Mouse (Mus musculus): ENCODE measurements around the gene Nrf1.

The Nrf1 gene

DNA sequence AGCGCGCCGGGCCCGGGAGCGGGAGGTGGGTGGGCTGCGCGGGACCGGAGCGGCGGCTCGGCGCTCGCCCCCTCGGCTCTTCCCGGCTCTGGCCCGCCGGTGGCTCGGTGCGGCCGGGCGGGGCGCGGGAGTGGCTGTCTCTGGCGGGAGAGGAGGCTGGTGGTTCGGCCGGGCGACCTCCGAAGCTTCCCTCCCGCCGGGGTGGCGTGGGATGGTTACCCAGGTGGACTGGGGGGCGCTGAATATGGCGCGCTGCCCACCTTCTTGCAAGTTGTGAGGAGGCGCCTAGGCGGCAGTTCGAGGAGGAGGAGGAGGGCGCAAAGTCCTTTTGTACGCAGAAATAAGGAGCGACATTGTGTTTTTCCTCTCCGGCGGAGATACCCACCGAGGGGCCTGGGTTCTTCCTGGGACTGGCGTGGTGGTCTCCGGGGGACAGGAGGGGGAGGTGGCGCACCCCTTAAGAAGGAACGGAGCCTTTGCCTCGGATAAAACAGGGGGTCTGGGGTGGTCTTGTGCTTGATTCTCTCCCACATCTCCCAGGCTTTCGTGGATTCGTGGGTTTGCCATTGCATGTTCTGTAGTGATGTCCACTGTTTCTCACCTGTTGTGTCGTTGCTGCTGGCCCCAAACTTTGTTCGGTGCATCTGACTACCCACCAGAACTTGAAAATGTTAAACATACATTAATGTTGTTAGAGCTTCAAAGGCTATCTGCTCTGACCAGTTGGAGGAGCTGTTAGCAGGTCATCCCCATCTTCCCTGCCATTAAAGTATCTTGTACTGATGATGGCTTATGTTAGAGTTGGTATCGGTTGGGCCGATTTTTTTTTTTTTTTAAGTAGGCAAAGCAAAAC, 939 bp downstream of the Nrf1 start:
- TF ChIP-seq GATA4 (IDR thresholded peaks at IDR 0.05; ENCODE audit: insufficient replicate concordance, low read length): no peak

DNA sequence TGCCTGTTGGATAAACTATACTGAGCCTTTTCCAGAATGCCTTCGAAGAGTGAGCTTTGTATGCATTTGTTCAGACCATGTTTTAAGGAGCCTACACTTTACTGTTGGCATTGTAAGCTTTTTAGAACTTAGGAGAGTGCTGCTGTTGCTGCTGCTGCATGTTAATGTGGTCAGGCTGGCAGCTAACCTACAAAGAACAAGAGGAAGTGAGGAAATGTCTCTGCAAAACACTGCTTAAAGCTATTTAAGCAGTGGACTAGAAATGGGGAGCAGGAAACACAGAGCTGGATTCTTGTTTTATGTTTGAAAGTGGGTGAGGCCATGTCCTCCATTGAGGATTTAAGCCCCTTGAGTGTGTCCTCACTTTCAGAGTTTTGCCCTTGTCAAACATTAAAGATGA, 5.3 kb downstream of the Nrf1 start:
- TF ChIP-seq GATA4 (IDR thresholded peaks at IDR 0.05; ENCODE audit: insufficient replicate concordance, low read length): no peak

DNA sequence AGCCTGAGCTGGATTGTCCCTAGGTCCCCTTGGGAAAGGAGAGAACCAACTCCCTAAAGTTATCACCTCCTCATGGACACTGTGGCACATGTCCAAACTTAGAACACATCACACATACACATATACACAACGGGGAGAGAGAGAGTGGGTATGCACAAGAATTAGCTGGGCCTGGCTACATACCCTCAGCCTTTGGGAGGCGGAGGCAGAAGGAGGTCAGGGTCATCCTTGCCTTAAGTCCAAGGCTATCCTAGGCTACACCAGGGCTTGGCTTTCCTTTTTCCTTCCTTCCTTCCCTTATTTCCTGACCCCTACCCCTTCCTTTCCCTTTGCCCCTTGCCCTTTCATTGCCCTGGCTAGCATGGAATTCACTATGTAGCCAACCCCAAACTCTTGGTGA, 14.8 kb downstream of the Nrf1 start:
- no peak for TF ChIP-seq GATA4 (IDR thresholded peaks at IDR 0.05; ENCODE audit: insufficient replicate concordance, low read length)

DNA sequence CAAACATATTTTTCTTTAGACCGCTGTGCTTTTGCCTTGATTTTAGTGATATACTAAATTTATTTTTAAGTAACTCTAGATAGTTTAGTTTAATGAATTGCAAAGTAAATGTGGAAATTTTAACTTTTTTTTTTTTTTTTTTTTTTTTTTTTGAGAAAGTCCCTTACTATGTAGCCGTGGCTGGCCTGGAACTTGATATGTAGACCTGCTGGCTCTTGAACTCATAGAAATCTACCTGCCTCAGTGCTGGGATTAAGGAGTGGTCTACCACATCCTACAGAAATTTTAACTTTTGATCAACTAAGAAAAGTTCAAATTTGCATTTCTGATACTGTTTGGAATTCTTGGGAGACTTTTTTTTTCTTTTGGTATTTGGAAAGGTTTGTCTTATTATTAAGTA, 17.6 kb downstream of the Nrf1 start:
- no peak for TF ChIP-seq GATA4 (IDR thresholded peaks at IDR 0.05; ENCODE audit: insufficient replicate concordance, low read length)

DNA sequence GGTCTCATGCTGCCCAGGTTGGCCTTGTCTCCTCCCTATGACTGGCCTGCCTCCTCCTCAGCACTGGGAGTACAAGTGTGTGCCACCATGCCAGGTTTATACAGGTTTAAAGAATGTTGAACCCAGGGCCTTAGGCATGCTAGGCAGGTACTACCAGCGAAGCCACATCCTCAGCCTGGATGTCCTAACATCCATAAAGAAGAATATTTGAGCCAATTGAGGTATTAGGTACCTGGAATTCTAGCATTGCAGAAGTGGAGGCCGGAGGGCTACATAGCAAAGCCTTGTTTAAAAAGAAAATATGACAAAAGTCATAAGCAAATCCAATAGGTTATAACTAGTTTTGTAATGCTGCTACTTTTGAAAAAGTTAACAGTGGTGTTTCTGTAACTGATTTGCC, 19.0 kb downstream of the Nrf1 start:
- no peak for TF ChIP-seq GATA4 (IDR thresholded peaks at IDR 0.05; ENCODE audit: insufficient replicate concordance, low read length)

DNA sequence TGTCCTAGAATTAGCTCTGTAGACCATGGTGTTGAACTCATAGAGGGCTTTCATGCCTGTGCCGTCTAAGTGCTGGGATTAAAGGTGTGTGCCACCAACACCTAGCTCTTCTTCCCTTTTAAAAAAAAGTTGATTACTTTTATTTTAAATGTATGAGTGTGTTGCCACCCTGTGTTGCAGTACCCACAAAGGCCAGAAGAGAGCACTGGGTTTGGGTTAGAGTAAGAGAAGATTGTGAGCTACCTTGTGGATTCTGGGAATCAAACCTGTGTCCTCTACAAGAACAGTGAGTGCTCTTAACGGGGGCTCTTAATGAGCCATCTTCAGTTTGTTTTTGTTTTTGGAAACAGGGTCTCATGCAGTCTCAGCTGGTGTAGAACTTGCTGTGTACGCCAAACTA, 24.7 kb downstream of the Nrf1 start:
- TF ChIP-seq GATA4 (IDR thresholded peaks at IDR 0.05; ENCODE audit: insufficient replicate concordance, low read length): no peak

DNA sequence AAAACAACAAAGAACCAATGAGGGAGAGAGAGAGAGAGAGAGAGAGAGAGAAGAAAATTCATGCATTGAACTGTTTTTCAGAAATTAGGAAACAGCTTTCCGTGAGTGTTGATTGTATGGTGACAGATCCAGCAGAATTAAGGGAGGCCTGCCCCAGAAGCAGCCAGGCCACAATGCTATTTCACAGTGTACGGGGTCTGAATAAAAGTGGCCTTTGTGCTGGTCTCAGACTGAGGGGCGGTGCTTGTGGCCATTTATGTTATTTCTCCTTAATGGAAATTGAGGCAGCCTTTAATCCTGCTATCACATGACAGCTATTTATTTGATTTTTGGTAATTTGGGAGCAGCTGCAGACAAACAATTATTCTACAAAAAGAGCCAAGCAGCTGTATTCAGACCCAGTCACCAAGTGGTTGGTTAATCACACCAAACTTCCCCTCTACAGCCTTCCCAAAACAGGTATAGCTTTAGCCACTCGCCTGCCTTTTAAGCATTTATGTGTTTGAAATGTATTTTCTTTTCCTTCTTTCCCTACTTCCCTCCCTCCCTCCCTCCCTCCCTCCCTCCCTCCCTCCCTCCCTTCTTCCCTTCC, 31.2 kb downstream of the Nrf1 start:
- TF ChIP-seq GATA4 (IDR thresholded peaks at IDR 0.05; ENCODE audit: insufficient replicate concordance, low read length): no peak

DNA sequence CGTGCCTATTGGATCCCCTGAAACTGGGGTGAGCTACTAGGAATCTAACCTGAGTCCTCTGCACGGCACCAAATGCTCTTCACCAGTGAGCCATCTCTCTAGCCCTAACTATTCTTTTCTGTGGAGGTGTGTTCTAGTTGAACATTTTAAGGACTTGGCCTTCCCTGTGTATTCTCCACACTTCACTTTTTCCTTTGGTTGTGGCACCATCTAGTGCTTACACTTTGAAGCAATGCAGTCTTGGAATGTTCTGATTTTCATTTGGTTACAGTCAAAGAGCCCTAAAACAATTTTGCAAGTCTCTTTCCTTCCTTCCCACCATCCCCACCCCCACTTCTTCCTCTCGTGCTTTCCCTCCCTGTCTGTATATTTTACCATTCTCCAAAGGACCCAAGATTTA, 33.6 kb downstream of the Nrf1 start:
- TF ChIP-seq GATA4 (IDR thresholded peaks at IDR 0.05; ENCODE audit: insufficient replicate concordance, low read length): no peak

DNA sequence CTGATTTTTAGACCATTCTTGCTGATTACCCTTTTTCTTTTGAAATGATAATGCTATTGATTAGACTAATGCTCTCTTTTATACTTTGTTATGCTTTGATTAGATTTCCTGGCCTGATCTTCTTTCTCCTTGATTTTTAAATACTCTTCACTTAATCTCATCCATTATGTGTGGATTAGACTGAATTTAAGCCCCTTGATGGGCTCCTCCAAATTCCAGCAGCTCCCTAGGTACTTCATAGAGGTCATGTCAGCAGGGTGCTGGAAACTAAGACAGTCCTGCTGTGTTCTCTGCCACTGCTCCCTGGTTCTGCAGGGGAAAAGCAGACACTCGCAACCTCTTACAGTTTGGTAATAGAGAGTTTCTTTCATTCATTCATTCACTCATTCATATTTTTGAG, 35.5 kb downstream of the Nrf1 start:
- TF ChIP-seq GATA4 (IDR thresholded peaks at IDR 0.05; ENCODE audit: insufficient replicate concordance, low read length): no peak

DNA sequence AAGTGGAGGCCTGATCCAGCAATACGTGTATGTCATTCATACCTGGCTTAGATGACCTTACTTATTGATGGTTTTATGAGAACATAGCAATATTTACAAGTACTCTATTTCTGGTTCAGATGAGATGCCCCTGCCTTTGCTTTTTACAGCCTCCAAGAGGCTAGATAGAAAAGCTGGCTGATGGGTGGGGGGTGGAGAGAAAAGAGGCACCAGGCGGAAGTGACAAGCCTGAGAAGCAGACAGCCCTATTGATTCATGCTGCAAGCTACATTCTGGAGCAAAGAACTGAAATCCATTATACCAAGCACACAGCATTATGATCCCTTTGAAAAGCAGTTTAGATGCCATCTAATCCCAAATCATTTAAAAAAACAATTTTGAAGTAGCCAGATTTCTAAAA, 37.6 kb downstream of the Nrf1 start:
- TF ChIP-seq GATA4 (IDR thresholded peaks at IDR 0.05; ENCODE audit: insufficient replicate concordance, low read length): no peak

DNA sequence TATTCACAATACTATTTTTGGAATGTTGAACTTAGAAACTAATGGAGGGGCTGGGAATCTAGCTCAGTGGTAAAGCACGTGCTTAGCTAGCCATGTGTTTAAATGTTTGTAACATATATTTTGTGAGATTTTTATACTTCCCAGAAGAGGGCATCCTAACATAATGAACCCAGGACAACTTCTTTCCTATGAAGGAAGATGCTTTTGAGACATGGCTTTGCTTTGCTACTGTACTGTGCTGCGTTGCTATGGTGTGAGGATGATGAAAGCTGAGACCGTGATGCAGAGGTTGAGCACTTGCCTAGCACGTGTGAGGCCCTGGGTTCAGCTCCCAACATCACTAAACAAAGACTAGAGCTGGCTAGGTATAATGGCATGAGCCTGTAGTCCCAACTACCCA, 43.4 kb downstream of the Nrf1 start:
- no peak for TF ChIP-seq GATA4 (IDR thresholded peaks at IDR 0.05; ENCODE audit: insufficient replicate concordance, low read length)

DNA sequence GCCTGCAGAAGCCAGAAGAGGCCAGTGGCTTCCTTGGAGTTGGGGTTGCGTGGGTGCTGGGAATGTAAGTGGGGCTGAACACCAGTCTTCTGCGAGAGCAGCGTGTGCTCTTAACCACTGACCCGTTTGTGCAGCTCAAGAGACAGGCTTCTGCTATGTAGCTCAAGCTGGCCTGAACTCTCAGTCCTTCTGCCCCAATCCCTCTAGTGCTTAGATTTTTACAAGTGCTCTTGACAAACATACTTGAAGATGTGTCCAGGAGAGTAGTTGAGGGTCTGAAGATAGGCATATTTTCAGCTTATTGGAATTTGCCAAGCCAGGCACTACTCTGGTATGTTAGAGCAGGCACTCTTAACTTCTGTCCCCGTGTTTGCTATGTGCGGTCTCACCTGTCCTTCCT, 45.0 kb downstream of the Nrf1 start:
- no peak for TF ChIP-seq GATA4 (IDR thresholded peaks at IDR 0.05; ENCODE audit: insufficient replicate concordance, low read length)

DNA sequence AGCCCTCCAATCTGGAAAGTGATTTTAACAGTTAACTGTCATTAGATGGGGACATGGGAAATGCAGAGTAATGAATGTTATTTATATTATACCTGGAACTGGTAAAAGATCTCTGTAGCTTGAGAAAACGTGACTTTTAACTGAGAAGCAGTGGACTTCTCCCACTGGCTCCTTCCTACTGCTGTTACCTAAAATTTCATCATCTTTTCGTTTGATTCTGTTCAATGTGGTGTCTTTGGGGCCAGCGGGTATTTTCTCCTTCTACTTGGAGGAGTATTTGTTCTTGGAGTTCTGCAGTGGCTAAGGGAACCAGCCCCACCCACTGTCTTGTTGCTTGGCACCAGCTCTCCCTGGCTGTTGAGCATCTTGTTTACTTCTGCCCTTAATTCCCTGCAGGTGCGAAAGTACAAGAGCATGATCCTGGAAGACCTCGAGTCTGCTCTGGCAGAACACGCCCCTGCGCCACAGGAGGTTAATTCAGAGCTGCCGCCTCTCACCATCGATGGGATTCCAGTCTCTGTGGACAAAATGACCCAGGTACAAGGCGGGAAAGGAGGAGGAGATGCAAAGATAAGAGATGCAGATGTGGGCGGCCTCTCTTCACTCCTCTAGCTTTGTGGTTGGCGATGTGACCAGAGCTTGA, 54.1 kb downstream of the Nrf1 start:
- no peak for TF ChIP-seq GATA4 (IDR thresholded peaks at IDR 0.05; ENCODE audit: insufficient replicate concordance, low read length)

DNA sequence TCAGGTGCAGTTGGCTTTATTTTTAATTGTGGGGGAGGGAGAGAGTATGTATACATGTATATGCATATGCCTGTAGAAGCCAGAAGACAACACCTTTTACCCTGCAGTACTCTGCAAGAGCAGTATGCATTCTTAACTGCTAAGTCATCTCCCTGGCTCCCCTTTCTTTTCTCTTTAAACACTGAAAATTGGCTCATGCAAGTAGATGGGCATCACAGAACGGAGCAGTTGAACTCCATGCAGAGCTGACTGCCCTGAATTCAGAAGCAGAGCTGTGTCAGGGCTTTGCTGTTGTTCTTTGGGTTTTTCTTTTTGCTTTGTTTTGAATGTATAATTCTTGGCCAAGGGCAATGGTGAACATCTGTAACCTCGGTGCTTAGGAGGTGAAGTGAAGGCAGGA, 58.3 kb downstream of the Nrf1 start:
- TF ChIP-seq GATA4 (IDR thresholded peaks at IDR 0.05; ENCODE audit: insufficient replicate concordance, low read length): no peak

DNA sequence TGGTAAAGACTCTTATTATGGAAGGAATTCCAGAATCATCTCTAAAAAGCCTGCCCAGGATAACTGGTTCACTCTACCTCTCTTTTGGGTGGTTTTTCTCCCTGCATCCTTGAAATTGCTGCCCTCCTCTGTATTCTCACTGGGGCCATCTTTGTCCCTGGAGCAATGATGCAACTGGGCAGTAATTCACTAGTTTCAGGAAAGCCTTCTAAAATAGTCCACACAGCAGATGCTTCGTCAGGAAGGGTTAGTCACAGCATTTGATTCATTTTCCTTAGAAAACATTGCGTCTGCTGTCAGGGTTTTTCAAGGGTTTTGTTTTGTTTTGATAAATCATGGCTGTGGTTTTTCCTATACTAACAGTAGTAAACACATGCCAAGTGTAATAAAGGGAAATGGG, 59.7 kb downstream of the Nrf1 start:
- TF ChIP-seq GATA4 (IDR thresholded peaks at IDR 0.05; ENCODE audit: insufficient replicate concordance, low read length): no peak

DNA sequence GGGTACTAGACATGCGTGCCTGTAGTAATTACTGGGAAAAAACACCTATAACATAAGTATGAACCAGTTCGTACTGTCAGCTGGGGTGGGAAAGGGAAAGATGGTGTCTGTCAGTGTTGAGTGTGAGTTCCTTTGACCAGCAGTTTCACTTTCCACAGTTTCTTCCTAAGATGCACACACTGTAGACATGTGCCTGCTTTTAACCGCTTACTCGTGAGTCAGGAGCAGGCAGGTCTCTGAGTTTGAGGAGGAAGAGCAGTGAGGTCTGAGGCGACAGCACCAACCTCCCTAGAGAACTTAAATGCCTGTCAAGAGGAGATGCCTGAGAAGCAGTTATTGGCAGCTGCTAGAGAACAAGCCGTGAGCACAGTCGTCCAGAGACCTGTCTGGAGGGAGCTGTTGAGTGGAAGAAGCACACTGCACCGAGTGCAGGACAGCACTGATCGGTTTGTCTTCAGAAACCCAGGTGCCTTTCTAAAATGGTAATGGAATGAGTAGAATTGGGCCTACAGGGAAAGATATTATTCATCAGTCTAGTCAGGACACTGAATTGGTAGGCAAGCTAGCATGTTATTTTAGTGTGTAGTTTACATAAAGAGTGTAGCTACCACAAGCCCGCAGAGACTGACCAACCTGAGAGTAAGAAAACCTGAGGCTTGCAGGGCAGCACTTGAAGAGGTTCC, 62.2 kb downstream of the Nrf1 start:
- TF ChIP-seq GATA4 (IDR thresholded peaks at IDR 0.05; ENCODE audit: insufficient replicate concordance, low read length): no peak
